16 mouse cellular contexts compared by ENCODE assay signal in the genomic region with DNA sequence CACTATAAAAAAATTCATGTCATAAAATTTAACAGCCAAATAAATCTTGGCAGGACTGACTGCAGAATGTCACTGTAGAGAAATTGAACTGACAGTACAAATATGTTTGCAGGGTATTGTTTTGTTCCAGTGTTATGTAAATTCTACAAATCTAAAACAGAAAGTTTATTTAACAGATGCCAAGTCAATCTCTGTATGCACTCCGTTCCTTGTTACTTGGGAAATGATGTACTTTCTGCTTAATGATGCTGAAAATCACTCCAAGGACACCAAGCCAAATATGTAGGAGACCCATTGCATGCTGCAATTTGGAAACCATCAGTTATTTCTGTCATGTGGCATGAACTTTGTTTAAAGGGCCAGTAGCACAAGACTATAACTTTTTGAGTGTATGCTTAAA.
DNase-seq lines count a peak whose midpoint lies in the region; ATAC-seq and TF ChIP-seq lines count a peak whose summit lies in the region.
"Had no signal": no experiment of that assay in that cellular context is flagged by ENCODE, and none has a peak within 500 bp of the region (broad histone marks: within the 10 kb centered on the region; RNA-seq: fewer than 3 reads in every experiment).

No protein-coding gene starts in this region.

- H3K27me3 ChIP-seq in hindbrain, embryonic 15.5 days = no peaks in the 10 kb centered on the region
- H3K27me3 ChIP-seq in hindbrain, embryonic 12.5 days = no peaks in the 10 kb centered on the region
- H3K27me3 ChIP-seq in lung, embryonic 14.5 days (ENCODE audit: insufficient read depth, low read length) = no peaks in the 10 kb centered on the region
- H3K27me3 ChIP-seq: heart, embryonic 13.5 days; kidney, embryonic 15.5 days; liver, embryonic 12.5 days; megakaryocyte, embryonic 14.5 days; neural tube, embryonic 13.5 days had no signal

- no peak overlapping the region for H3K9ac ChIP-seq in hindbrain, embryonic 15.5 days
- H3K9ac ChIP-seq in hindbrain, embryonic 12.5 days = no peak overlapping the region
- H3K9ac ChIP-seq in lung, embryonic 14.5 days = no peak overlapping the region
- H3K9ac ChIP-seq: heart, embryonic 13.5 days; kidney, embryonic 15.5 days; liver, embryonic 12.5 days; neural tube, embryonic 13.5 days had no signal

- no peak overlapping the region for H3K4me3 ChIP-seq in hindbrain, embryonic 15.5 days
- H3K4me3 ChIP-seq in hindbrain, embryonic 12.5 days = no peak overlapping the region
- no peak overlapping the region for H3K4me3 ChIP-seq in lung, embryonic 14.5 days (ENCODE audit: low read depth, low read length)
- H3K4me3 ChIP-seq: heart, embryonic 13.5 days; kidney, embryonic 15.5 days; liver, embryonic 12.5 days; megakaryocyte, embryonic 14.5 days; neural tube, embryonic 13.5 days had no signal

- no peak overlapping the region for H3K4me2 ChIP-seq in hindbrain, embryonic 15.5 days
- H3K4me2 ChIP-seq in hindbrain, embryonic 12.5 days (replicated peaks) = no peak overlapping the region
- H3K4me2 ChIP-seq in lung, embryonic 14.5 days = no peak overlapping the region
- H3K4me2 ChIP-seq: heart, embryonic 13.5 days; kidney, embryonic 15.5 days; liver, embryonic 12.5 days; neural tube, embryonic 13.5 days had no signal

- ATAC-seq in hindbrain, embryonic 15.5 days (ENCODE audit: low FRiP score, low read depth) = peak; percentile 45; the same call in 1 of the 2 replicates
- no peak for ATAC-seq in hindbrain, embryonic 12.5 days (ENCODE audit: low FRiP score)
- ATAC-seq in lung, embryonic 14.5 days (ENCODE audit: insufficient read depth) = peak; percentile 38; the same call in 1 of the 2 replicates
- ATAC-seq: liver, embryonic 12.5 days had no signal

- DNase-seq in embryo, embryonic 10.5 days (ENCODE audit: low spot score) = peak; percentile 13
- no peak for DNase-seq in embryo, embryonic 9.5 days (ENCODE audit: extremely low spot score)
- DNase-seq in lung, embryonic 14.5 days = peak; percentile 64
- DNase-seq in lung, postnatal 10 days = no peak
- DNase-seq in lung, postnatal 25 days (ENCODE audit: low spot score) = peak; percentile 6
- DNase-seq in adrenal gland, postnatal 4 days (ENCODE audit: low spot score in 2 of 2) = no peak
- DNase-seq: cerebellum, adult 18-20 months; right cerebral cortex, postnatal 4 days; thymus, adult 2 months had no signal

- H3K9me3 ChIP-seq in hindbrain, embryonic 15.5 days = no peaks in the 10 kb centered on the region
- H3K9me3 ChIP-seq in hindbrain, embryonic 12.5 days (replicated peaks) = no peaks in the 10 kb centered on the region
- no peaks in the 10 kb centered on the region for H3K9me3 ChIP-seq in lung, embryonic 14.5 days (ENCODE audit: low read depth, low read length)
- H3K9me3 ChIP-seq: heart, embryonic 13.5 days; kidney, embryonic 15.5 days; liver, embryonic 12.5 days; megakaryocyte, embryonic 14.5 days; neural tube, embryonic 13.5 days had no signal

- WGBS in hindbrain, embryonic 15.5 days = 23% methylated on average over 1 of the region's 1 CpGs
- WGBS in hindbrain, embryonic 12.5 days = 40% methylated on average over 1 of the region's 1 CpGs
- WGBS in lung, embryonic 14.5 days = 29% methylated on average over 1 of the region's 1 CpGs

- H3K27ac ChIP-seq in hindbrain, embryonic 15.5 days (replicated peaks) = no peak overlapping the region
- H3K27ac ChIP-seq in hindbrain, embryonic 12.5 days = no peak overlapping the region
- H3K27ac ChIP-seq in lung, embryonic 14.5 days (ENCODE audit: low read depth) = no peak overlapping the region
- H3K27ac ChIP-seq: heart, embryonic 13.5 days; kidney, embryonic 15.5 days; liver, embryonic 12.5 days; neural tube, embryonic 13.5 days had no signal

- no peaks in the 10 kb centered on the region for H3K36me3 ChIP-seq in hindbrain, embryonic 15.5 days
- no peaks in the 10 kb centered on the region for H3K36me3 ChIP-seq in hindbrain, embryonic 12.5 days
- no peaks in the 10 kb centered on the region for H3K36me3 ChIP-seq in lung, embryonic 14.5 days (ENCODE audit: insufficient read depth)
- H3K36me3 ChIP-seq: heart, embryonic 13.5 days; kidney, embryonic 15.5 days; liver, embryonic 12.5 days; neural tube, embryonic 13.5 days had no signal

- H3K4me1 ChIP-seq in hindbrain, embryonic 15.5 days (replicated peaks) = no peaks in the 10 kb centered on the region
- no peaks in the 10 kb centered on the region for H3K4me1 ChIP-seq in hindbrain, embryonic 12.5 days
- no peaks in the 10 kb centered on the region for H3K4me1 ChIP-seq in lung, embryonic 14.5 days (ENCODE audit: insufficient read depth)
- H3K4me1 ChIP-seq: kidney, embryonic 15.5 days; liver, embryonic 12.5 days; megakaryocyte, embryonic 14.5 days; neural tube, embryonic 13.5 days had no signal

- TF ChIP-seq CTCF in lung, embryonic 14.5 days (IDR thresholded peaks at IDR 0.05; ENCODE audit: low read depth) = no peak

Comparison
In these comparisons a context has a peak if more than half of its experiments do, and no peak if none do; other contexts are left out.
1. DNase-seq: peak in embryo, embryonic 10.5 days (single experiment), lung, embryonic 14.5 days (single experiment) and lung, postnatal 25 days (single experiment); none in embryo, embryonic 9.5 days (single experiment), lung, postnatal 10 days (single experiment) and adrenal gland, postnatal 4 days (0 of 2).